Mouse (Mus musculus) ES-E14 (cell line): Measurements from ENCODE around the gene Spaca3. TPM values are rescaled to one million over a fixed set of nuclear protein-coding genes. Genes with fewer than 3 reads are reported as not detected.

Experiments
- DNase-seq: peaks from one replicate; pipeline ENCODE4 v3.0.0-alpha.2; 2013; ENCODE audit warnings: low read depth, low spot score
- H3K27ac ChIP-seq: 2 replicates; pipeline ENCODE4 v1.5.1; 2012; ENCODE audit warnings: low read depth, mild to moderate bottlenecking, low read length, moderate library complexity, mixed read lengths; ENCODE audit not compliant: poor library complexity, insufficient read depth, severe bottlenecking
- H3K36me3 ChIP-seq: 2 replicates; pipeline ENCODE4 v1.6.1; 2012; ENCODE audit warnings: mild to moderate bottlenecking, low read length, moderate library complexity, mixed read lengths; ENCODE audit not compliant: control insufficient read depth, poor library complexity, insufficient read depth, severe bottlenecking
- H3K4me1 ChIP-seq, 2 experiments: fragments of 150-350 bp in 1 of 2; sonication (generic) in 1 of 2; 2 replicates each; pipeline ENCODE4 v1.6.1; 2012; ENCODE audit warnings: low read length in 2 of 2, mild to moderate bottlenecking in 1 of 2, mixed read lengths in 1 of 2; ENCODE audit not compliant: control insufficient read depth in 2 of 2, insufficient read depth in 2 of 2, poor library complexity in 1 of 2
- H3K4me3 ChIP-seq, 2 experiments: fragments of 150-350 bp in 1 of 2; sonication (generic) in 1 of 2; 2 replicates each; pipeline ENCODE4 v1.5.1; 2012; ENCODE audit warnings: low read length in 2 of 2, low read depth in 1 of 2, mild to moderate bottlenecking in 1 of 2, mixed read lengths in 1 of 2; ENCODE audit not compliant: insufficient read depth in 1 of 2, poor library complexity in 1 of 2, severe bottlenecking in 1 of 2
- H3K9ac ChIP-seq: 2 replicates; pipeline ENCODE4 v1.6.1; 2012; ENCODE audit warnings: low read depth, mild to moderate bottlenecking, low read length, mixed read lengths; ENCODE audit not compliant: poor library complexity, insufficient read depth, severe bottlenecking
- H3K9me3 ChIP-seq: fragments of 150-350 bp; sonication (generic); 2 replicates; pipeline ENCODE4 v1.6.1; 2012; ENCODE audit warnings: low read depth, mild to moderate bottlenecking, low read length; ENCODE audit not compliant: control insufficient read depth, insufficient read depth
- CHD2 ChIP-seq: IDR thresholded peaks from 2 replicates; pipeline ENCODE4 v1.6.1; 2014; ENCODE audit warnings: mild to moderate bottlenecking, low read depth, low read length, inconsistent platforms
- HCFC1 ChIP-seq: IDR thresholded peaks from 2 replicates; pipeline ENCODE4 v1.6.1; 2012; ENCODE audit warnings: low read length, inconsistent platforms, borderline replicate concordance; ENCODE audit not compliant: insufficient read depth
- MAFK ChIP-seq: IDR thresholded peaks from 2 replicates; pipeline ENCODE4 v1.6.1; 2014; ENCODE audit warnings: mild to moderate bottlenecking, low read depth, low read length, inconsistent platforms; ENCODE audit not compliant: insufficient read depth
- ZC3H11A ChIP-seq: IDR thresholded peaks from 2 replicates; pipeline ENCODE4 v1.6.1; 2012; ENCODE audit warnings: low read depth, mild to moderate bottlenecking, inconsistent platforms, low read length, borderline replicate concordance
- ZNF384 ChIP-seq: IDR thresholded peaks from 2 replicates; pipeline ENCODE4 v1.6.1; 2012; ENCODE audit warnings: low read depth, low read length, inconsistent platforms
- in situ Hi-C, 2 experiments: fragments of 600-800 bp; cut with MboI; formaldehyde crosslinking; loops; one replicate each; pipeline ENCODE4 v1.15.1; 2025; ENCODE audit warnings: low sequenced_read_pairs in 2 of 2, inconsistent platforms in 1 of 2; ENCODE audit not compliant: unreplicated experiment in 2 of 2
- total RNA-seq: library from RNA; depleted of rRNA; stranded (reverse); fragments of 300-350 nt; gene quantifications from 2 replicates; pipeline ENCODE4 v1.2.3, GENCODE M21; 2012

The Spaca3 gene
- total RNA-seq, 1 experiment: not detected

- no peak overlapping the region for H3K27ac ChIP-seq
- no peak overlapping the region for H3K4me3 ChIP-seq
- H3K9ac ChIP-seq: no peak overlapping the region
- in situ Hi-C loops: no loop called here
- peaks cover 5 to 22% of the 10 kb centered on the region in 2 experiments for H3K4me1 ChIP-seq
- DNase-seq: no peak
- TF ChIP-seq ZNF384 (no peak), ZC3H11A (no peak), HCFC1 (no peak), CHD2 (no peak), MAFK (no peak)
- H3K9me3 ChIP-seq: no peaks in the 10 kb centered on the region
- H3K36me3 ChIP-seq: no peaks in the 10 kb centered on the region
Measured at GRCm38 (mm10) chr11:80821794-80822193, 36.4 kb upstream of the Spaca3 start.

DNA sequence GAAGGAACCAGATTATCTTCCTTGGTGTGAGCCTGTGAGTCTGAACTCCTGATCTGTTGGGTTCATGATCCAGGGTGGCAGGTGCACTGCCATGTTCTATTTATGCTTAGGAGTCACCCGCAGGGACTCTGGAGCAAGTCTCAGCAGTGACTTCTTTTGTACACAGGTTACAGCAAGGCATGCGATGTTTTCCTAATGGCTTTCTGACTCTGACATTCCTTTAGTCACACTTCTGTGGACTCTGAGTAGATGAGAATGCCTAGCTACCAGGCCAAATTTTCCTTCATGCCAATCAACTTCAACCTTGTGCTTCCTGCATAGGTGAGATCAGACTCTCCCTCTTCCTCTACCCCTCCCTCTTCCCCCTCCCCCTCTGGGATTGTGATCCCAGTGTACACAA is 22.8 kb upstream of the Spaca3 start:
- TF ChIP-seq ZNF384 (no peak), HCFC1 (no peak), ZC3H11A (no peak), CHD2 (no peak), MAFK (no peak)
- peaks cover 0 to 2% of the 10 kb centered on the region in 2 experiments; a peak in 1 of 4 replicates for H3K4me1 ChIP-seq
- H3K27ac ChIP-seq: no peak overlapping the region
- in situ Hi-C loops: no loop called here
- no peak overlapping the region for H3K4me3 ChIP-seq
- no peak overlapping the region for H3K9ac ChIP-seq
- no peak for DNase-seq
- no peaks in the 10 kb centered on the region for H3K36me3 ChIP-seq
- no peaks in the 10 kb centered on the region for H3K9me3 ChIP-seq

DNA sequence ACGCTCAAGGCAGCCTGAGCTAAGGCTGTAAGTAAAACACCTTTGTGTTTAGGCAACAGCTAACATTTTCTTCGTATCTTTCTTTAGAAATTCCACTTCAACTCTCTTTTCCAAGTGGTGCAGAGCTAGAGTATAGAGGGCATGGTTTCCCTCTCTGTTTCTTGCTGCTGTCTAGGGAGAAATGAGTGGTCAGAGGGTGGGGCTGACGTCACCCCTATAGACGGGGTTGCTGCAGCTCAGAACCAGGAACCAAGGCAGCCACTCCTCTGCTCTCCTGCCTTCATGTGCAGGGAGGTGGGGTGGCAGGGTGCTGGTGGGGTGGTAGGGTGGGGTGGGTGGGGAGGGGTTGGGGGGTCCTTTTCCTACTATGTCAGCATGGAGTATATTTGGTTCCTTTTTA is 22.3 kb upstream of the Spaca3 start:
- no peaks in the 10 kb centered on the region for H3K9me3 ChIP-seq
- DNase-seq: no peak
- H3K27ac ChIP-seq: no peak overlapping the region
- H3K4me3 ChIP-seq: no peak overlapping the region
- in situ Hi-C loops: no loop called here
- H3K36me3 ChIP-seq: no peaks in the 10 kb centered on the region
- peaks cover 0 to 2% of the 10 kb centered on the region in 2 experiments; a peak in 1 of 4 replicates for H3K4me1 ChIP-seq
- TF ChIP-seq MAFK (no peak), ZNF384 (no peak), ZC3H11A (no peak), HCFC1 (no peak), CHD2 (no peak)
- H3K9ac ChIP-seq: no peak overlapping the region

DNA sequence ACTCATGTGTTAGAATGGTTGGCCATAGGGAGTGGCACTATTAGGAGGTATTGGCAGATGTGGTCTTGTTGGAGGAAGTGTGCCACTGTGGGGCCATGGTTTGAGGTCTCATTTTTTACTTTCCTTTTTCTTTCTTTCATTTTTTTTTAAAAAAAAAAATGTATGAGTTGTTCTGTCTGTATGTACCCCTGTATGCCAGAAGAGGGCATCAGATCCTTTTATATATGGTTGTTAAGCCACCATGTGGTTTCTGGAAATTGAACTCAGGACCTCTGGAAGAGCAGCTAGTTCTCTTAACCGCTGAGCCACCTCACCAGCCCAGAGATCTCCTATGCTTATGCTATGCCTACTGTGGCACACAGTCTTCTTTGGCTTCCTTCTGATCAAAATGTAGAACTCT is 19.4 kb upstream of the Spaca3 start:
- TF ChIP-seq ZNF384: peak; percentile 63; the same call in 1 of the 2 replicates
- no peak for TF ChIP-seq CHD2
- H3K36me3 ChIP-seq: no peaks in the 10 kb centered on the region
- no peak overlapping the region for H3K4me3 ChIP-seq
- H3K4me1 ChIP-seq: no peaks in the 10 kb centered on the region
- no peak overlapping the region for H3K27ac ChIP-seq
- no peaks in the 10 kb centered on the region for H3K9me3 ChIP-seq
- no peak overlapping the region for H3K9ac ChIP-seq
- in situ Hi-C loops: no loop called here
- DNase-seq: no peak

GRCm38 (mm10) chr11:80843435-80843834 is 14.7 kb upstream of the Spaca3 start:
- H3K9me3 ChIP-seq: no peaks in the 10 kb centered on the region
- no peak overlapping the region for H3K27ac ChIP-seq
- no peak overlapping the region for H3K4me3 ChIP-seq
- TF ChIP-seq ZNF384 (no peak), CHD2 (no peak), MAFK (no peak)
- H3K9ac ChIP-seq: no peak overlapping the region
- no peaks in the 10 kb centered on the region for H3K36me3 ChIP-seq
- no peaks in the 10 kb centered on the region for H3K4me1 ChIP-seq
- no peak for DNase-seq
- in situ Hi-C loops: no loop called here
